Mouse (Mus musculus): ENCODE measurements around the gene Tm4sf5. TPM values are rescaled to one million over a fixed set of nuclear protein-coding genes. Genes with fewer than 3 reads are reported as not detected.

Tm4sf5 gene
- polyA plus RNA-seq (2012; rRNA removed), result 2.7 and 3.7 TPM in 2 replicates

GRCm38 (mm10) chr11:70504970-70505369 lies at the start of gene Tm4sf5:
TSS of gene Tm4sf5 (plus strand) at chr11:70505244.

GRCm38 (mm10) chr11:70458688-70459600 lies 46.1 kb upstream of the Tm4sf5 start, which contains the start of gene Zmynd15:
TSS of gene Zmynd15 (plus strand) at chr11:70459433.

GRCm38 (mm10) chr11:70459601-70460101 lies 45.4 kb upstream of the Tm4sf5 start, which contains the start of gene Cxcl16:
TSS of gene Cxcl16 (minus strand) at chr11:70459984.

GRCm38 (mm10) chr11:70514288-70514687 lies 9.2 kb downstream of the Tm4sf5 start, which contains the start of gene Vmo1:
TSS of gene Vmo1 (minus strand) at chr11:70514616.

GRCm38 (mm10) chr11:70518923-70519322 lies 13.9 kb downstream of the Tm4sf5 start, which contains the start of gene Gltpd2:
TSS of gene Gltpd2 (plus strand) at chr11:70519196.

GRCm38 (mm10) chr11:70525184-70525678 lies 20.2 kb downstream of the Tm4sf5 start, which contains the start of gene Psmb6:
TSS of gene Psmb6 (plus strand) at chr11:70525367.

GRCm38 (mm10) chr11:70532839-70533238 lies 27.8 kb downstream of the Tm4sf5 start, which contains the start of gene Gm40193:
TSS of gene Gm40193 (minus strand) at chr11:70532939.

GRCm38 (mm10) chr11:70539877-70540587 lies 35.0 kb downstream of the Tm4sf5 start, which contains the start of gene Pld2:
TSS of gene Pld2 (plus strand) at chr11:70540064.

Other genes with a start within 250 kb of the Tm4sf5 start
- gene Alox12, start 249.9 kb upstream of the Tm4sf5 start, polyA plus RNA-seq (2012; rRNA removed), result 6.0 and 6.8 TPM in 2 replicates
- 15.1 and 21.8 TPM in 2 replicates for gene Alox12e, start 182.6 kb upstream of the Tm4sf5 start, polyA plus RNA-seq (2012; rRNA removed)
- gene Alox15, start 153.2 kb upstream of the Tm4sf5 start, polyA plus RNA-seq (2012; rRNA removed), result 24.3 and 28.5 TPM in 2 replicates
- gene Pelp1, start 95.2 kb upstream of the Tm4sf5 start, polyA plus RNA-seq (2012; rRNA removed), result 32.7 and 36.4 TPM in 2 replicates
- 35.9 and 49.5 TPM in 2 replicates for gene Arrb2, start 72.6 kb upstream of the Tm4sf5 start, polyA plus RNA-seq (2012; rRNA removed)
- 21.2 and 24.3 TPM in 2 replicates for gene Med11, start 53.3 kb upstream of the Tm4sf5 start, polyA plus RNA-seq (2012; rRNA removed)
- 8.7 and 9.5 TPM in 2 replicates for gene Zmynd15, start 45.8 kb upstream of the Tm4sf5 start, polyA plus RNA-seq (2012; rRNA removed)
- gene Cxcl16, start 45.3 kb upstream of the Tm4sf5 start, polyA plus RNA-seq (2012; rRNA removed), result 37.7 and 41.1 TPM in 2 replicates
- gene Vmo1, start 9.4 kb downstream of the Tm4sf5 start, polyA plus RNA-seq (2012; rRNA removed), result 0.50 TPM in 1 of 2 replicates, not detected in the other
- gene Gltpd2, start 14.0 kb downstream of the Tm4sf5 start, polyA plus RNA-seq (2012; rRNA removed), result 0.94 and 1.0 TPM in 2 replicates
- 320 and 440 TPM in 2 replicates for gene Psmb6, start 20.1 kb downstream of the Tm4sf5 start, polyA plus RNA-seq (2012; rRNA removed)
- not detected in 2 replicates for gene Gm40193, start 27.7 kb downstream of the Tm4sf5 start, polyA plus RNA-seq (2012; rRNA removed)
- gene Pld2, start 34.8 kb downstream of the Tm4sf5 start, polyA plus RNA-seq (2012; rRNA removed), result 31.2 and 31.9 TPM in 2 replicates
- gene Mink1, start 57.6 kb downstream of the Tm4sf5 start, polyA plus RNA-seq (2012; rRNA removed), result 111 and 120 TPM in 2 replicates
- gene 4930544D05Rik, start 110.6 kb downstream of the Tm4sf5 start, polyA plus RNA-seq (2012; rRNA removed), result not detected in 2 replicates
- 0.35 TPM in 1 of 2 replicates, not detected in the other for gene Chrne, start 114.0 kb downstream of the Tm4sf5 start, polyA plus RNA-seq (2012; rRNA removed)
- gene Gp1ba, start 133.9 kb downstream of the Tm4sf5 start, polyA plus RNA-seq (2012; rRNA removed), result not detected in 2 replicates
- 94.5 and 104 TPM in 2 replicates for gene Rnf167, start 142.0 kb downstream of the Tm4sf5 start, polyA plus RNA-seq (2012; rRNA removed)
- 138 and 164 TPM in 2 replicates for gene Slc25a11, start 142.2 kb downstream of the Tm4sf5 start, polyA plus RNA-seq (2012; rRNA removed)
- 2,318 and 3,020 TPM in 2 replicates for gene Pfn1, start 149.4 kb downstream of the Tm4sf5 start, polyA plus RNA-seq (2012; rRNA removed)
- gene Eno3, start 152.0 kb downstream of the Tm4sf5 start, polyA plus RNA-seq (2012; rRNA removed), result 11.0 and 11.7 TPM in 2 replicates
- 38.2 and 49.8 TPM in 2 replicates for gene Spag7, start 164.2 kb downstream of the Tm4sf5 start, polyA plus RNA-seq (2012; rRNA removed)
- gene Camta2, start 182.9 kb downstream of the Tm4sf5 start, polyA plus RNA-seq (2012; rRNA removed), result 25.3 and 32.7 TPM in 2 replicates
- gene Inca1, start 194.9 kb downstream of the Tm4sf5 start, polyA plus RNA-seq (2012; rRNA removed), result 2.7 and 3.5 TPM in 2 replicates
- 51.4 and 54.9 TPM in 2 replicates for gene Kif1c, start 195.3 kb downstream of the Tm4sf5 start, polyA plus RNA-seq (2012; rRNA removed)

All from ovary, adult 2 months (tissue).